Mouse (Mus musculus) kidney, postnatal 0 days (tissue): ENCODE results near the gene Fkbp14. TPM values are rescaled to one million over a fixed set of nuclear protein-coding genes. Genes with fewer than 3 reads are reported as not detected.

ENCODE experiments used
- ATAC-seq: fragments of 200-750 bp; cut with Nextera tagmentation; replicated peaks from 2 replicates; pipeline ENCODE4 v1.8.0; 2017; ENCODE audit warnings: low read depth, moderate number of reproducible peaks, moderate TSS enrichment, moderate library complexity; ENCODE audit not compliant: low FRiP score
- DNase-seq: peaks from one replicate; pipeline ENCODE4 v3.0.0-alpha.2; 2016; ENCODE audit warnings: low spot score
- H3K27ac ChIP-seq: fragments of 300-500 bp; sonication (generic); 2 replicates; pipeline ENCODE4 v1.5.1; 2014; ENCODE audit warnings: mild to moderate bottlenecking
- H3K27me3 ChIP-seq: fragments of 300-500 bp; sonication (generic); 2 replicates; pipeline ENCODE4 v1.6.1; 2014; ENCODE audit warnings: low read length, mixed read lengths; ENCODE audit not compliant: insufficient read depth
- H3K36me3 ChIP-seq: fragments of 300-500 bp; sonication (generic); 2 replicates; pipeline ENCODE4 v1.6.1; 2014; ENCODE audit warnings: low read length, mixed read lengths; ENCODE audit not compliant: insufficient read depth
- H3K4me1 ChIP-seq: fragments of 300-500 bp; sonication (generic); replicated peaks from 2 replicates; pipeline ENCODE4 v1.6.1; 2014; ENCODE audit warnings: antibody characterized with exemption, low read length, mixed read lengths; ENCODE audit not compliant: insufficient read depth
- H3K4me2 ChIP-seq: fragments of 300-500 bp; sonication (generic); 2 replicates; pipeline ENCODE4 v1.6.1; 2014; ENCODE audit warnings: mild to moderate bottlenecking, low read length, moderate library complexity, mixed read lengths
- H3K4me3 ChIP-seq: fragments of 300-500 bp; sonication (generic); replicated peaks from 2 replicates; pipeline ENCODE4 v1.5.1; 2014; ENCODE audit warnings: low read depth, low read length
- H3K9ac ChIP-seq: fragments of 300-500 bp; sonication (generic); 2 replicates; pipeline ENCODE4 v1.6.1; 2014; ENCODE audit warnings: low read depth, low read length
- H3K9me3 ChIP-seq: fragments of 300-500 bp; sonication (generic); replicated peaks from 2 replicates; pipeline ENCODE4 v1.6.1; 2016; ENCODE audit warnings: low read length, inconsistent platforms, mixed read lengths
- CTCF ChIP-seq: IDR thresholded peaks from 2 replicates; pipeline ENCODE4 v1.5.1; 2016; ENCODE audit warnings: antibody characterized with exemption, low read depth, mild to moderate bottlenecking, moderate library complexity
- WGBS: fragments of 180-500 bp; shearing (Covaris S2); extraction: QIAGEN DNeasy Blood & Tissue Kit; methylation state at CpG from one replicate; pipeline ENCODE4 v1.1.7; 2014; 5-methylcytosine and 5-hydroxymethylcytosine counted together
- polyA plus RNA-seq: library from polyadenylated mRNA; unstranded; fragments of >200 nt; fragmentation: Nextera tagmentation; extraction: Ambion mirVana; gene quantifications from 2 replicates; pipeline ENCODE4 v1.2.1, GENCODE M21; 2015

Gene Fkbp14
- polyA plus RNA-seq, 1 experiment from 2014 or later: 19.8 TPM

- Histone ChIP-seq H3K4me1 (no peaks in the 10 kb centered on the region), H3K36me3 (no peaks in the 10 kb centered on the region), H3K4me2 (no peak overlapping the region), H3K9me3 (no peaks in the 10 kb centered on the region), H3K27me3 (no peaks in the 10 kb centered on the region), H3K27ac (no peak overlapping the region), H3K4me3 (no peak overlapping the region), H3K9ac (no peak overlapping the region)
- TF ChIP-seq CTCF: no peak
- 70% methylated on average over 2 of the region's 2 CpGs for WGBS
- DNase-seq (no peak), ATAC-seq (no peak)
Observed at GRCm38 (mm10) chr6:54543646-54544045, 53.5 kb downstream of the Fkbp14 start.

GRCm38 (mm10) chr6:54542836-54543235 is 54.3 kb downstream of the Fkbp14 start:
- 81% methylated on average over 7 of the region's 7 CpGs for WGBS
- H3K4me3 ChIP-seq: no peak overlapping the region
- DNase-seq: no peak

GRCm38 (mm10) chr6:54540252-54540887 is 56.7 kb downstream of the Fkbp14 start:
- H3K4me1 ChIP-seq: no peaks in the 10 kb centered on the region
- no peaks in the 10 kb centered on the region for H3K9me3 ChIP-seq
- H3K4me3 ChIP-seq: no peak overlapping the region
- H3K9ac ChIP-seq: no peak overlapping the region
- no peaks in the 10 kb centered on the region for H3K27me3 ChIP-seq
- WGBS: 70% methylated on average over 9 of the region's 9 CpGs
- no peak for DNase-seq
- no peak for TF ChIP-seq CTCF
- no peak overlapping the region for H3K27ac ChIP-seq
- no peak overlapping the region for H3K4me2 ChIP-seq
- ATAC-seq: no peak
- no peaks in the 10 kb centered on the region for H3K36me3 ChIP-seq

More at GRCm38 (mm10) chr6:54542836-54543235, 54.3 kb downstream of the Fkbp14 start:
- Histone ChIP-seq H3K9ac (no peak overlapping the region), H3K4me1 (no peaks in the 10 kb centered on the region), H3K4me2 (no peak overlapping the region), H3K27me3 (no peaks in the 10 kb centered on the region), H3K27ac (no peak overlapping the region), H3K36me3 (no peaks in the 10 kb centered on the region), H3K9me3 (no peaks in the 10 kb centered on the region)
- no peak for ATAC-seq
- TF ChIP-seq CTCF: no peak

- no peak overlapping the region for H3K9ac ChIP-seq
- 70% methylated on average over 7 of the region's 7 CpGs for WGBS
- no peaks in the 10 kb centered on the region for H3K9me3 ChIP-seq
- H3K27me3 ChIP-seq: no peaks in the 10 kb centered on the region
- no peak for DNase-seq
- TF ChIP-seq CTCF: no peak
- no peak overlapping the region for H3K27ac ChIP-seq
- H3K36me3 ChIP-seq: no peaks in the 10 kb centered on the region
- no peak overlapping the region for H3K4me3 ChIP-seq
- ATAC-seq: no peak
- no peaks in the 10 kb centered on the region for H3K4me1 ChIP-seq
- no peak overlapping the region for H3K4me2 ChIP-seq
Observed at GRCm38 (mm10) chr6:54539396-54539795, 57.7 kb downstream of the Fkbp14 start.

GRCm38 (mm10) chr6:54538773-54539173 is 58.3 kb downstream of the Fkbp14 start:
- Histone ChIP-seq H3K4me3 (no peak overlapping the region), H3K9ac (no peak overlapping the region), H3K4me2 (no peak overlapping the region), H3K27me3 (no peaks in the 10 kb centered on the region), H3K27ac (no peak overlapping the region), H3K4me1 (no peaks in the 10 kb centered on the region), H3K9me3 (no peaks in the 10 kb centered on the region), H3K36me3 (no peaks in the 10 kb centered on the region)
- no peak for ATAC-seq
- DNase-seq: no peak
- no peak for TF ChIP-seq CTCF
- WGBS: 26% methylated on average over 3 of the region's 3 CpGs

GRCm38 (mm10) chr6:54537053-54537452 is 60.1 kb downstream of the Fkbp14 start:
- 77% methylated on average over 7 of the region's 7 CpGs for WGBS
- no peak overlapping the region for H3K9ac ChIP-seq
- no peak for TF ChIP-seq CTCF
- H3K36me3 ChIP-seq: no peaks in the 10 kb centered on the region
- H3K27me3 ChIP-seq: no peaks in the 10 kb centered on the region
- H3K4me2 ChIP-seq: no peak overlapping the region
- no peak overlapping the region for H3K4me3 ChIP-seq
- no peaks in the 10 kb centered on the region for H3K4me1 ChIP-seq
- DNase-seq (no peak), ATAC-seq (no peak)
- no peak overlapping the region for H3K27ac ChIP-seq
- H3K9me3 ChIP-seq: no peaks in the 10 kb centered on the region

- no peaks in the 10 kb centered on the region for H3K4me1 ChIP-seq
- no peak overlapping the region for H3K4me2 ChIP-seq
- H3K27ac ChIP-seq: no peak overlapping the region
- no peak overlapping the region for H3K4me3 ChIP-seq
- ATAC-seq (no peak), DNase-seq (no peak)
- H3K27me3 ChIP-seq: no peaks in the 10 kb centered on the region
- H3K9me3 ChIP-seq: no peaks in the 10 kb centered on the region
- H3K9ac ChIP-seq: no peak overlapping the region
- no peaks in the 10 kb centered on the region for H3K36me3 ChIP-seq
- TF ChIP-seq CTCF: no peak
- 85% methylated on average over 4 of the region's 4 CpGs for WGBS
Observed at GRCm38 (mm10) chr6:54535485-54535884, 61.6 kb downstream of the Fkbp14 start.
